Mouse (Mus musculus): ENCODE measurements around the gene Sesn3. TPM values are rescaled to one million over a fixed set of nuclear protein-coding genes. Genes with fewer than 3 reads are reported as not detected.
A peak's percentile ranks its signal among the peaks of the same experiment; 100 is the strongest.

The Sesn3 gene
- polyA plus RNA-seq, 1 experiment from 2014 or later: 1.8 TPM

- no peak overlapping the region for H3K4me3 ChIP-seq (replicated peaks)
- H3K4me1 ChIP-seq (replicated peaks): no peaks in the 10 kb centered on the region; the same call in 1 of the 2 replicates
- ATAC-seq (ENCODE audit: low read depth) (no peak), DNase-seq (no peak)
- H3K9ac ChIP-seq: no peak overlapping the region
- H3K9me3 ChIP-seq (replicated peaks): no peaks in the 10 kb centered on the region
- 46% methylated on average over 3 of the region's 3 CpGs for WGBS (ENCODE audit: insufficient replicate concordance)
- no peak overlapping the region for H3K27ac ChIP-seq
- no peaks in the 10 kb centered on the region for H3K27me3 ChIP-seq
- no peak overlapping the region for H3K4me2 ChIP-seq
- H3K36me3 ChIP-seq: no peaks in the 10 kb centered on the region
Measured at GRCm38 (mm10) chr9:14285036-14285435, 10.2 kb downstream of the Sesn3 start.

DNA sequence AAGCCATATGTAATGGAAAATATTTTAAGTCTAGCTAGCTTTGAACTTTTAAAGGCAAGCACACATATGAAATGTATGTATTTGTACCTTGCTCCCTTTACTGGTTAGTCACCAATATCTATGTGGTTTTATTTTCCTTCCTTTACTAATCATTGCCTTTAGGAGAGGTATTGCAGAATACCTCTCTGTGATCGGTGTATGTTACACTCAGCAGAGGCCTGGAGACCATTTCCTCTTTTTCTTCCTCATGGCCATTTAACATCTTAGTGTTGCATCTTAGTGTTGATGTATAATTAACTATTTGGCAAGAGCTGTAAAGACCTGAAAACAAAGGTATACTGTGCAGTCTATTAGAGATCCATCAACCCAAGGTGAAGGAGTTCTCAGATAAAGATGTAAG is 12.4 kb downstream of the Sesn3 start:
- Histone ChIP-seq H3K9me3 (replicated peaks) (no peaks in the 10 kb centered on the region), H3K9ac (no peak overlapping the region), H3K4me1 (replicated peaks) (no peaks in the 10 kb centered on the region; the same call in 1 of the 2 replicates), H3K36me3 (no peaks in the 10 kb centered on the region), H3K27me3 (no peaks in the 10 kb centered on the region), H3K4me2 (no peak overlapping the region), H3K4me3 (replicated peaks) (no peak overlapping the region), H3K27ac (no peak overlapping the region)
- no peak for ATAC-seq (ENCODE audit: low read depth)
- DNase-seq: no peak
- WGBS (ENCODE audit: insufficient replicate concordance): 43% methylated on average over 1 of the region's 1 CpGs

- H3K4me1 ChIP-seq (replicated peaks): peaks cover 2% of the 10 kb centered on the region; the same call in 1 of the 2 replicates
- no peaks in the 10 kb centered on the region for H3K9me3 ChIP-seq (replicated peaks)
- no peaks in the 10 kb centered on the region for H3K36me3 ChIP-seq
- DNase-seq (no peak), ATAC-seq (ENCODE audit: low read depth) (no peak)
- no peak overlapping the region for H3K9ac ChIP-seq
- no peak overlapping the region for H3K4me3 ChIP-seq (replicated peaks)
- no peak overlapping the region for H3K4me2 ChIP-seq
- no peak overlapping the region for H3K27ac ChIP-seq
- no peaks in the 10 kb centered on the region for H3K27me3 ChIP-seq
Measured at GRCm38 (mm10) chr9:14288500-14288899, 13.6 kb downstream of the Sesn3 start.

GRCm38 (mm10) chr9:14293866-14294265 is 19.0 kb downstream of the Sesn3 start:
- Histone ChIP-seq H3K9ac (no peak overlapping the region), H3K4me1 (replicated peaks) (0 out of 2 replicates have a peak, but pooled peaks cover 2% of the 10 kb centered on the region), H3K27me3 (no peaks in the 10 kb centered on the region), H3K9me3 (replicated peaks) (no peaks in the 10 kb centered on the region), H3K4me2 (no peak overlapping the region), H3K36me3 (no peaks in the 10 kb centered on the region), H3K27ac (no peak overlapping the region), H3K4me3 (replicated peaks) (no peak overlapping the region)
- WGBS (ENCODE audit: insufficient replicate concordance): 83% methylated on average over 1 of the region's 1 CpGs
- no peak for DNase-seq
- ATAC-seq (ENCODE audit: low read depth): no peak

- Histone ChIP-seq H3K36me3 (no peaks in the 10 kb centered on the region), H3K27me3 (no peaks in the 10 kb centered on the region), H3K4me2 (no peak overlapping the region), H3K9me3 (replicated peaks) (no peaks in the 10 kb centered on the region), H3K9ac (no peak overlapping the region), H3K4me3 (replicated peaks) (no peak overlapping the region), H3K4me1 (replicated peaks) (0 out of 2 replicates have a peak, but pooled peaks cover 2% of the 10 kb centered on the region), H3K27ac (no peak overlapping the region)
- ATAC-seq (ENCODE audit: low read depth): no peak
- WGBS (ENCODE audit: insufficient replicate concordance): 75% methylated on average over 8 of the region's 8 CpGs
- DNase-seq: no peak
Measured at GRCm38 (mm10) chr9:14295680-14296440, 21.0 kb downstream of the Sesn3 start.

DNA sequence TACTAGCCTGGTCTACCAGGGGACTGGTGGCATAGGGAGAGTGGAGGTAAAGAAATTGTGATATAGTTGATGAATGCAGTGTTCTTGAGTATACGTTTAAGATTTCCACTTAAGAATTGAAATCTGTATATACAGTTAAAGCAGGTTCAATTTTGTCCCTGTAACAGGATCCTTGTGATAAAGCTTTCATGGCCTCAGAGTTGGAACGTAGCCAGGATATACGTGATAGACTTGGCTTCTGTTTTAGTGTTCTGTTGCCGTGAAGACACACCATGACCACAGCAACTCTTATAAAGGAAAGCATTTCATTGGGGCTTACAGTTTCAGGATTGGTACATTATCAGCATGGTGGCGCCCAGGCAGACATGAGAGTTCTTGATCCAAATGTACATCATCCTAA is 22.3 kb downstream of the Sesn3 start:
- WGBS (ENCODE audit: insufficient replicate concordance): 68% methylated on average over 5 of the region's 5 CpGs
- H3K4me1 ChIP-seq (replicated peaks): 0 out of 2 replicates have a peak, but pooled peaks cover 2% of the 10 kb centered on the region
- no peak overlapping the region for H3K9ac ChIP-seq
- H3K27me3 ChIP-seq: no peaks in the 10 kb centered on the region
- no peaks in the 10 kb centered on the region for H3K9me3 ChIP-seq (replicated peaks)
- ATAC-seq (ENCODE audit: low read depth): no peak
- H3K27ac ChIP-seq: no peak overlapping the region
- H3K4me3 ChIP-seq (replicated peaks): no peak overlapping the region
- no peak for DNase-seq
- no peaks in the 10 kb centered on the region for H3K36me3 ChIP-seq
- no peak overlapping the region for H3K4me2 ChIP-seq

GRCm38 (mm10) chr9:14299819-14300218 is 25.0 kb downstream of the Sesn3 start:
- H3K4me1 ChIP-seq (replicated peaks): no peaks in the 10 kb centered on the region
- H3K4me2 ChIP-seq: no peak overlapping the region
- DNase-seq (no peak), ATAC-seq (ENCODE audit: low read depth) (no peak)
- H3K27ac ChIP-seq: no peak overlapping the region
- H3K36me3 ChIP-seq: no peaks in the 10 kb centered on the region
- H3K4me3 ChIP-seq (replicated peaks): no peak overlapping the region
- H3K9me3 ChIP-seq (replicated peaks): no peaks in the 10 kb centered on the region
- H3K27me3 ChIP-seq: no peaks in the 10 kb centered on the region
- no peak overlapping the region for H3K9ac ChIP-seq

GRCm38 (mm10) chr9:14300795-14301194 is 25.9 kb downstream of the Sesn3 start:
- Histone ChIP-seq H3K36me3 (no peaks in the 10 kb centered on the region), H3K27me3 (no peaks in the 10 kb centered on the region), H3K27ac (no peak overlapping the region), H3K9me3 (replicated peaks) (no peaks in the 10 kb centered on the region), H3K4me3 (replicated peaks) (no peak overlapping the region), H3K9ac (no peak overlapping the region), H3K4me2 (no peak overlapping the region), H3K4me1 (replicated peaks) (no peaks in the 10 kb centered on the region)
- ATAC-seq (ENCODE audit: low read depth) (no peak), DNase-seq (no peak)
- WGBS (ENCODE audit: insufficient replicate concordance): 69% methylated on average over 6 of the region's 6 CpGs

DNA sequence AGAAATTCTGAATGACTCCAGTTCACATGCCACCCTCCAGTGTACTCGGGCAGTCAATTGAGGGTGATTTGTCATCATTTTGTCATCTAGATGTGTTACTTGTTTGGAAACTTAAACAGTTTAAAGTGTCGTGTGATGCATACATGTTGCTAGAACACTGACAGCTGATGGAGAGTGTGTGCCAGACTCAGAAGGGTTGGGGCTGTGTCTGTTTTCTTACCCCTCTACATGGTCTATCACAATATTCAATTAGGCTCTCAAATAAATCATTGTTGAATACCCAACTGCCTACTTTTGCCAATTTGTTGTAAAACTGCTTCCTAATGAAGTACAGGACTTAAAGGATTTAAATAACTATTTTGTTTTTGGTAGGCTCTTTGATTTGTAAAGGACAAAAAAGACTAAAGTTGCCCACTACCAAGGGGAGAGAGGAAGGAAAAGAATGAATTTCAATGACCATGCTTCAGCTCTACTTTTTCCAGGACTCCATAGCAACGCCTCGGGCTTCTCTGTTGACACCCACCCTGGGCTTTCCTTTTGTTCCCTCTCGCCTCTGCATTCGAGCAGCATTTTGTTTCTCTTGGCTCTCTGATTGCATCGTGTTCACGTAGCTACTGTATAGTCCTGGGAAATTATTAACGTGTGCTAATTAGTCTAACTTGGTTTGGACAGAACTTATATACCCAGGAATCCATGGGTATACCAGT is 29.5 kb downstream of the Sesn3 start:
- DNase-seq (no peak), ATAC-seq (ENCODE audit: low read depth) (no peak)
- Histone ChIP-seq H3K9ac (no peak overlapping the region), H3K27ac (no peak overlapping the region), H3K36me3 (no peaks in the 10 kb centered on the region), H3K4me3 (replicated peaks) (no peak overlapping the region), H3K9me3 (replicated peaks) (no peaks in the 10 kb centered on the region), H3K4me1 (replicated peaks) (no peaks in the 10 kb centered on the region), H3K27me3 (no peaks in the 10 kb centered on the region), H3K4me2 (no peak overlapping the region)
- 67% methylated on average over 9 of the region's 9 CpGs for WGBS (ENCODE audit: insufficient replicate concordance)

DNA sequence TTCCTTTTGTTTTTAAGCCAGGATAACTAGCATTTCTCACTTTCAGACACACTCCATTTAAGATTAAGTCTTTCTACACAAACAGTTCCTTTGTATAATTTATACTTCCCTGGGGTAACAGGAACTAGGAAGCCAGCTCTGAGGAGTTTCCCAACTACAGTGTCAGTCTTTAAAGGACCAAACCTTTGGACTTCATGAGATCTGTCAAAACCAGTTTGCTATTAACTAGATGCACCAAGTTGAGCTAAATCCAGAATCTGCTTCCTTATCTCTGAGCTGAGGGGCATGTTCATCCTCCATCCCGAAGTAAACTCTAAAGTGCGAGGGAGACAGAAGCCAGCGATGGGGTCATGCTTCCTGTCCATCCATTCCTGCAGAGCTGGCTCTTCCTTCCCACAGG is 32.5 kb downstream of the Sesn3 start:
- no peaks in the 10 kb centered on the region for H3K4me1 ChIP-seq (replicated peaks)
- ATAC-seq (ENCODE audit: low read depth) (peak; percentile 23; the same call in 1 of the 2 replicates), DNase-seq (no peak)

DNA sequence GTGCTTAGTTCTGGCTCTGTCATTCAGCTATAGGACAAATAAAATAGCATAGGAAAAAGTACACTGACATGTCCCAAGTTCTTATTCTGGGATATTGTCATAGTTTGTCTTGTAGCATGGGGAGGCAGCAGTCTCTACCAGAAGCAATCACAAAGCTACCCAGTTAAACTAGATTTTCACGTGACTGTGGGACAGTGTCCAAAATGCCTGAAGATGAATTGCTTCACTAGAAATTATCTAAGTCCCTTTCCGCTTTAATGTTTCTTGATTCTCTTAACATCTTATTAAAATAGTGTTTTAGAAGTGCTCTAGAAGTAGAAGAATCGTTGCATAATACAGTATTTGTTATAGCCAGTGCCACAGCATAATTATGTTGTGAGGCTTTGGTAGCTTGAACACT is 39.1 kb downstream of the Sesn3 start:
- 61% methylated on average over 3 of the region's 3 CpGs for WGBS (ENCODE audit: insufficient replicate concordance)
- H3K4me2 ChIP-seq: no peak overlapping the region
- H3K4me3 ChIP-seq (replicated peaks): no peak overlapping the region
- no peak overlapping the region for H3K9ac ChIP-seq
- H3K36me3 ChIP-seq: no peaks in the 10 kb centered on the region
- no peaks in the 10 kb centered on the region for H3K9me3 ChIP-seq (replicated peaks)
- H3K27me3 ChIP-seq: no peaks in the 10 kb centered on the region
- no peaks in the 10 kb centered on the region for H3K4me1 ChIP-seq (replicated peaks)
- ATAC-seq (ENCODE audit: low read depth) (no peak), DNase-seq (no peak)
- no peak overlapping the region for H3K27ac ChIP-seq

More for the DNA sequence above, 32.5 kb downstream of the Sesn3 start:
- Histone ChIP-seq H3K9me3 (replicated peaks) (no peaks in the 10 kb centered on the region), H3K27me3 (no peaks in the 10 kb centered on the region), H3K27ac (no peak overlapping the region), H3K4me2 (no peak overlapping the region), H3K9ac (no peak overlapping the region), H3K36me3 (no peaks in the 10 kb centered on the region), H3K4me3 (replicated peaks) (no peak overlapping the region)
- 55% methylated on average over 3 of the region's 3 CpGs for WGBS (ENCODE audit: insufficient replicate concordance)

DNA sequence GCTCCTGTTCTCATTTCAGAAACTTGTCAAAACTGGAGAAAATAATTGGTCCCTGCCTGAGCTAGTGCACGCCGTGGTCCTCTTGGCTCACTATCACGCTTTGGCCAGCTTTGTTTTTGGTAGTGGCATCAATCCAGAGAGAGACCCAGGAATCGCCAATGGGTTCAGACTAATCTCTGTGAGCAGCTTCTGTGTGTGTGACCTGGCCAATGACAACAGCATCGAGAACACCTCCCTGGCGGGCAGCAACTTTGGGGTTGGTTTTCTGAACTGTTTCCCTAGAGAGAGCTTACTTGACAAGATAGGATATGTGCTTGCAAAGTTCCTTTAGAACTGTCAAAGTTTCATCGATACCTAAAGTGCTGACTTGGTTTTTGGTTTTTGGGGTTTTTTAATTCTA is 39.6 kb downstream of the Sesn3 start:
- no peaks in the 10 kb centered on the region for H3K4me1 ChIP-seq (replicated peaks)
- H3K9me3 ChIP-seq (replicated peaks): no peaks in the 10 kb centered on the region
- H3K36me3 ChIP-seq: no peaks in the 10 kb centered on the region
- H3K27ac ChIP-seq: no peak overlapping the region
- no peak overlapping the region for H3K4me2 ChIP-seq
- no peak overlapping the region for H3K9ac ChIP-seq
- H3K4me3 ChIP-seq (replicated peaks): no peak overlapping the region
- H3K27me3 ChIP-seq: no peaks in the 10 kb centered on the region
- DNase-seq (no peak), ATAC-seq (ENCODE audit: low read depth) (no peak)
- 68% methylated on average over 7 of the region's 7 CpGs for WGBS (ENCODE audit: insufficient replicate concordance)

Data from liver, embryonic 13.5 days (tissue).